ENCODE assay signal across 12 mouse cellular contexts in the genomic region with DNA sequence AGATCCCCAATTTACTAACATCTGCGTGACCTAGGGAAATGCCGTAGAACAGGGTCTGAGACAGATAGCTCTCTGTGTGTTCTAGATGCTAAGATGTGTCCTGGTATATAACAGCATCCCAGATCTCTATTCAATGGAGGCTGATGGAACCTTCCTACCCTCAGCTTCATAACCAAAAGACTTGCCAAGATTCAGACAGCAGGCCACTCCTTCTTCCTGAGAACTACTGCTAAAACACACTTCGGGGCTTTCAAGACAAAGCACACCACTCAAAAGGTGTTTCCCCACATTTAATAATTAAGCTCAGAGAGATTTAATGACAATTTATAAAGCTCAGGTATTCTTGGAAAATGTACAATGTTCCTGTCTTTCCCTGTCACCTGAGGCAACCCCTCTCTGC.
DNase-seq lines count a peak whose midpoint lies in the region; ATAC-seq lines count a peak whose summit lies in the region.
"Had no signal": no experiment of that assay in that cellular context is flagged by ENCODE, and none has a peak within 500 bp of the region (broad histone marks: within the 10 kb centered on the region; RNA-seq: fewer than 3 reads in every experiment).

No protein-coding gene starts in this region.

- intact Hi-C loops in heart, postnatal 10 days (cut with DNase I) = loop anchor here (5.0 kb wide), 3 partner anchors 45 to 655 kb away; partner anchors contain the start of gene Nectin3

- H3K4me2 ChIP-seq in heart, embryonic 13.5 days = peak overlapping the region; percentile 80
- peak overlapping the region; percentile 62; the same call in 1 of the 2 replicates for H3K4me2 ChIP-seq in midbrain, embryonic 11.5 days
- no peak overlapping the region for H3K4me2 ChIP-seq in midbrain, embryonic 16.5 days (ENCODE audit: low read length)
- peak overlapping the region; percentile 54 for H3K4me2 ChIP-seq in limb, embryonic 11.5 days (ENCODE audit: low read depth, severe bottlenecking)
- H3K4me2 ChIP-seq in stomach, embryonic 16.5 days (ENCODE audit: low read depth, low read length) = peak overlapping the region; percentile 75

- no peaks in the 10 kb centered on the region for H3K9me3 ChIP-seq in heart, embryonic 13.5 days
- H3K9me3 ChIP-seq in midbrain, embryonic 11.5 days (ENCODE audit: control insufficient read depth, low read length) = no peaks in the 10 kb centered on the region
- no peaks in the 10 kb centered on the region for H3K9me3 ChIP-seq in midbrain, embryonic 16.5 days (replicated peaks; ENCODE audit: control insufficient read depth, low read length, poor library complexity, severe bottlenecking)
- H3K9me3 ChIP-seq in limb, embryonic 11.5 days (ENCODE audit: control insufficient read depth, low read length) = no peaks in the 10 kb centered on the region
- H3K9me3 ChIP-seq in stomach, embryonic 16.5 days (replicated peaks; ENCODE audit: control insufficient read depth, low read length) = no peaks in the 10 kb centered on the region

- 67% methylated on average over 3 of the region's 3 CpGs for WGBS in heart, embryonic 13.5 days
- 90% methylated on average over 3 of the region's 3 CpGs for WGBS in midbrain, embryonic 11.5 days
- 85% methylated on average over 3 of the region's 3 CpGs for WGBS in midbrain, embryonic 16.5 days
- WGBS in limb, embryonic 11.5 days = 81% methylated on average over 3 of the region's 3 CpGs
- 56% methylated on average over 3 of the region's 3 CpGs for WGBS in stomach, embryonic 16.5 days

- no peak for DNase-seq in heart, postnatal 10 days
- no peak for DNase-seq in midbrain, embryonic 11.5 days (ENCODE audit: low spot score, missing footprints)
- DNase-seq in limb, embryonic 11.5 days (ENCODE audit: low spot score) = no peak
- DNase-seq in urinary bladder, postnatal 25 days (ENCODE audit: low spot score) = no peak
- DNase-seq: cerebellum, adult 8-10 months had no signal

- peak overlapping the region; percentile 93 for H3K27ac ChIP-seq in heart, embryonic 13.5 days (replicated peaks)
- no peak overlapping the region for H3K27ac ChIP-seq in midbrain, embryonic 11.5 days (ENCODE audit: low read depth, low read length)
- no peak overlapping the region for H3K27ac ChIP-seq in midbrain, embryonic 16.5 days (ENCODE audit: low read length)
- no peak overlapping the region for H3K27ac ChIP-seq in limb, embryonic 11.5 days (replicated peaks; ENCODE audit: low read depth, low read length)
- no peak overlapping the region for H3K27ac ChIP-seq in stomach, embryonic 16.5 days (ENCODE audit: low read length)
- H3K27ac ChIP-seq: macrophage had no signal

- H3K36me3 ChIP-seq in heart, embryonic 13.5 days = peaks cover 4% of the 10 kb centered on the region; the same call in 1 of the 2 replicates
- no peaks in the 10 kb centered on the region for H3K36me3 ChIP-seq in midbrain, embryonic 11.5 days (ENCODE audit: control insufficient read depth, insufficient read depth, low read length)
- H3K36me3 ChIP-seq in midbrain, embryonic 16.5 days (ENCODE audit: control insufficient read depth, insufficient read depth, low read length) = no peaks in the 10 kb centered on the region
- no peaks in the 10 kb centered on the region for H3K36me3 ChIP-seq in limb, embryonic 11.5 days (ENCODE audit: control insufficient read depth, insufficient read depth, low read length)
- no peaks in the 10 kb centered on the region for H3K36me3 ChIP-seq in stomach, embryonic 16.5 days (ENCODE audit: control insufficient read depth, insufficient read depth, low read length)

- H3K4me3 ChIP-seq in heart, embryonic 13.5 days = peak overlapping the region; percentile 89
- no peak overlapping the region for H3K4me3 ChIP-seq in midbrain, embryonic 11.5 days (ENCODE audit: low read depth, low read length)
- H3K4me3 ChIP-seq in midbrain, embryonic 16.5 days (ENCODE audit: low read depth, low read length) = no peak overlapping the region
- peak overlapping the region; percentile 56; the same call in 1 of the 2 replicates for H3K4me3 ChIP-seq in limb, embryonic 11.5 days (ENCODE audit: low read depth, low read length)
- H3K4me3 ChIP-seq in stomach, embryonic 16.5 days (replicated peaks; ENCODE audit: low read length) = peak overlapping the region; percentile 84

- no peaks in the 10 kb centered on the region for H3K27me3 ChIP-seq in heart, embryonic 13.5 days (replicated peaks)
- no peaks in the 10 kb centered on the region for H3K27me3 ChIP-seq in midbrain, embryonic 11.5 days (ENCODE audit: control insufficient read depth, insufficient read depth, low read length)
- no peaks in the 10 kb centered on the region for H3K27me3 ChIP-seq in midbrain, embryonic 16.5 days (ENCODE audit: control insufficient read depth, insufficient read depth, low read depth, low read length)
- no peaks in the 10 kb centered on the region for H3K27me3 ChIP-seq in limb, embryonic 11.5 days (ENCODE audit: control insufficient read depth, insufficient read depth, low read length)
- H3K27me3 ChIP-seq in stomach, embryonic 16.5 days (ENCODE audit: control insufficient read depth, insufficient read depth, low read length) = no peaks in the 10 kb centered on the region
- H3K27me3 ChIP-seq: CH12.LX had no signal

- peak overlapping the region; percentile 99 for H3K9ac ChIP-seq in heart, embryonic 13.5 days
- H3K9ac ChIP-seq in midbrain, embryonic 11.5 days (ENCODE audit: low read length) = no peak overlapping the region
- no peak overlapping the region for H3K9ac ChIP-seq in midbrain, embryonic 16.5 days (ENCODE audit: low read depth, low read length)
- H3K9ac ChIP-seq in limb, embryonic 11.5 days (ENCODE audit: low read length) = no peak overlapping the region
- H3K9ac ChIP-seq in stomach, embryonic 16.5 days (ENCODE audit: low read length) = peak overlapping the region; percentile 49; the same call in 1 of the 2 replicates

- ATAC-seq in heart, embryonic 13.5 days (ENCODE audit: extremely low read depth, insufficient number of reproducible peaks, low FRiP score, low TSS enrichment) = no peak
- ATAC-seq in midbrain, embryonic 11.5 days (ENCODE audit: low FRiP score) = no peak
- ATAC-seq in midbrain, embryonic 16.5 days = no peak
- ATAC-seq in limb, embryonic 11.5 days (ENCODE audit: insufficient number of reproducible peaks, low FRiP score, low TSS enrichment, low read depth) = no peak
- no peak for ATAC-seq in stomach, embryonic 16.5 days (ENCODE audit: insufficient read depth, low FRiP score)
- ATAC-seq in megakaryocyte progenitor cell, adult 5-6 weeks (replicated peaks; ENCODE audit: poor library complexity) = no peak
- ATAC-seq: activated CD4-positive, CD25-positive, alpha-beta regulatory T cell, adult 4 months had no signal

- H3K4me1 ChIP-seq in heart, embryonic 13.5 days = peaks cover 67% of the 10 kb centered on the region
- peaks cover 4% of the 10 kb centered on the region; the same call in 1 of the 2 replicates for H3K4me1 ChIP-seq in midbrain, embryonic 11.5 days (ENCODE audit: control insufficient read depth, insufficient read depth, low read length)
- peaks cover 6% of the 10 kb centered on the region; the same call in 1 of the 2 replicates for H3K4me1 ChIP-seq in midbrain, embryonic 16.5 days (ENCODE audit: control insufficient read depth, insufficient read depth, low read length)
- peaks cover 5% of the 10 kb centered on the region for H3K4me1 ChIP-seq in limb, embryonic 11.5 days (ENCODE audit: control insufficient read depth, insufficient read depth, low read length)
- H3K4me1 ChIP-seq in stomach, embryonic 16.5 days (ENCODE audit: control insufficient read depth, insufficient read depth, low read length) = peaks cover 29% of the 10 kb centered on the region

Comparison
In these comparisons a context has a peak if more than half of its experiments do, and no peak if none do; other contexts are left out.
1. H3K4me3 ChIP-seq: peak in heart, embryonic 13.5 days (single experiment), limb, embryonic 11.5 days (single experiment) and stomach, embryonic 16.5 days (single experiment); none in midbrain, embryonic 11.5 days (single experiment) and midbrain, embryonic 16.5 days (single experiment).
2. H3K9ac ChIP-seq: peak in heart, embryonic 13.5 days (single experiment) and stomach, embryonic 16.5 days (single experiment); none in midbrain, embryonic 11.5 days (single experiment), midbrain, embryonic 16.5 days (single experiment) and limb, embryonic 11.5 days (single experiment).